Mouse (Mus musculus) liver, embryonic 14.5 days (tissue): Measurements from ENCODE around the gene 1700003E16Rik.

Source experiments
- CTCF ChIP-seq: IDR thresholded peaks from 2 replicates; pipeline ENCODE4 v1.5.1; 2016; ENCODE audit warnings: antibody characterized with exemption, low read depth, control low read depth
- EP300 ChIP-seq: IDR thresholded peaks from 2 replicates; pipeline ENCODE4 v1.6.1; 2016; ENCODE audit warnings: antibody characterized with exemption, low read depth

DNA sequence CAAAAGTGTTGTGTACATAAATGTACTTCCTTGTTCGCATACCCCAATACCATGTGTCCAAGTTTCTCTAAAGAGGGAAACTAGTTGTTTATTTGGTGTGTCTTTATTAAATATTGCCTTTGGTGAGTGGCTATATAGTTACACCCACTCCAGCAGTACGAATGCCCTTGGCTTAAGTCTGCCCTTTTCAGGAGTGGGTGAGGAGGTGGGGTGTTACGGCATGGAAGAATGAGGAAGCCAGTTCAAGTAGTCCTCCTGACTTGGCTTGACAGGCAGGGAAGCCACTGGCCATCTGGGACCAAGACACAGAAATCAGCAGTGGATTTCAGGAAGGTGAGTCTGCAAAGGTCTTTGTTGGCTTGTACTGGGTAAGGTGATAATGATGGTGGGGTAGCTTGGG lies 49.6 kb downstream of the 1700003E16Rik start:
- no peak for TF ChIP-seq CTCF
- no peak for TF ChIP-seq EP300
